In the genomic region with DNA sequence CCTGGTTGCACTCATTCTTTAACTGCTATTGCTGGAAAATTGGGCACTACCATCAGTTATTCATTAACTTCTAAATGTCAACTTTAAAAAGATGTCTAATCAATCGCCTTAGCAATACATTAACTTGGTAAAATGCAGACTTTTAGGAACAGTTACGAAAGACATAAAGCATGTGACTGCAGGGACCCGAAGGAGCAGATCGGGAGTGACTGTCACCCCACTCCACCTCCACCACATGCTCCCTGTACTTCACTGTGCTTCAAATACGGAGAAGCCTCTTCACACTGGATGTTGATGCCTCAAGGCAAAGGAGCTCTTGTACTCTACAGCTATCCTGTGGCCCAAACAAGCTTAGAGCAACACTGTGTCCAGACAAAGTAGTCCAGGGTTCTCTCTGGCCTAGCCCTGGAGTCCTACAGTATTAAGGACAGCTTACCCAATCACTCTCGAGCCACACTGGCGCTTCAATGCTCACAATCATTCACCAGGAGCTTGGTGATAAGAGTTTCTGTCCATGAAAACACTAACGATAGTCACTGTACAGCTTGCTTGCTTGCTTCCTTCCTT, we compare ENCODE assay signal across 14 mouse cellular contexts.
"Had no signal": no experiment of that assay in that cellular context is flagged by ENCODE, and none has a peak within 500 bp of the region (broad histone marks: within the 10 kb centered on the region; RNA-seq: fewer than 3 reads in every experiment).

No protein-coding gene starts in this region.

- H3K27ac ChIP-seq: kidney, embryonic 15.5 days; left cerebral cortex, adult 2 months; limb, embryonic 10.5 days; midbrain, embryonic 10.5 days; neural tube, embryonic 15.5 days had no signal

- H3K9me3 ChIP-seq: kidney, embryonic 15.5 days; limb, embryonic 10.5 days; midbrain, embryonic 10.5 days; neural tube, embryonic 15.5 days had no signal

- DNase-seq: kidney, adult 2 months; kidney, postnatal 25 days; lung, embryonic 14.5 days; lung, postnatal 10 days; lung, postnatal 4 days; midbrain, embryonic 14.5 days; thymus, postnatal 36 days had no signal

- H3K4me2 ChIP-seq: kidney, embryonic 15.5 days; lung, embryonic 14.5 days; neural tube, embryonic 15.5 days had no signal

- ATAC-seq: inflammation-experienced regulatory T-cells, adult 6 months had no signal

- H3K4me3 ChIP-seq: kidney, embryonic 15.5 days; left cerebral cortex, adult 2 months; limb, embryonic 10.5 days; midbrain, embryonic 10.5 days; myocyte; neural tube, embryonic 15.5 days had no signal

- H3K9ac ChIP-seq: kidney, embryonic 15.5 days; lung, embryonic 14.5 days; neural tube, embryonic 15.5 days had no signal

- H3K27me3 ChIP-seq: kidney, embryonic 15.5 days; neural tube, embryonic 15.5 days had no signal
